ENCODE assay signal across 1 mouse cellular context in genomic region chr11:59201216-59202002, GRCm38 (mm10).
TF ChIP-seq lines count a peak whose summit lies in the region.

No protein-coding gene starts in this region.

TF ChIP-seq in CH12.LX, 34 proteins besides CTCF, POLR2A, EP300 and RAD21 (continued from another document):
- no peak for TF ChIP-seq JUND (conservative IDR thresholded peaks at IDR 0.05; ENCODE audit: low read depth, low read length)
- TF ChIP-seq MAZ (IDR thresholded peaks at IDR 0.05; ENCODE audit: low read depth, low read length) = no peak
- no peak for TF ChIP-seq JUN (IDR thresholded peaks at IDR 0.05; ENCODE audit: insufficient read depth, low read depth, low read length)
- TF ChIP-seq MAFK (IDR thresholded peaks at IDR 0.05; ENCODE audit: insufficient replicate concordance, low read length) = no peak
- TF ChIP-seq NRF1 (IDR thresholded peaks at IDR 0.05; ENCODE audit: low read depth, low read length) = no peak
- no peak for TF ChIP-seq ZC3H11A (IDR thresholded peaks at IDR 0.05; ENCODE audit: low read depth, low read length)
- TF ChIP-seq SMC3 (IDR thresholded peaks at IDR 0.05; ENCODE audit: low read depth, low read length) = no peak
- TF ChIP-seq CHD2 (IDR thresholded peaks at IDR 0.05; ENCODE audit: low read length) = no peak
